Mouse (Mus musculus): Measurements from ENCODE around the gene Dnajb8.

GRCm38 (mm10) chr6:88174191-88174590 lies 47.9 kb upstream of the Dnajb8 start:
- TF ChIP-seq CTCF (IDR thresholded peaks at IDR 0.05) (no peak), POLR2A (IDR thresholded peaks at IDR 0.05; ENCODE audit: insufficient read depth, low read depth, low read length) (no peak), EP300 (IDR thresholded peaks at IDR 0.05; ENCODE audit: insufficient read depth, low read depth, low read length) (no peak)

Measured in heart, adult 2 months (tissue).